Mouse (Mus musculus) gonadal fat pad, adult 2 months (tissue): ENCODE results near the gene Cfap20. TPM values are rescaled to one million over a fixed set of nuclear protein-coding genes. Genes with fewer than 3 reads are reported as not detected.

Experiments used
- DNase-seq: peaks from one replicate; pipeline ENCODE4 v3.0.0-alpha.2; 2012; ENCODE audit warnings: low read depth
- polyA plus RNA-seq: library from polyadenylated mRNA; depleted of rRNA; stranded (reverse); fragments of >200 nt; gene quantifications from 2 replicates; pipeline ENCODE4 v1.2.3, GENCODE M21; 2012; rRNA removed

The Cfap20 gene
- polyA plus RNA-seq, 1 experiment, result 52.4 TPM

DNA sequence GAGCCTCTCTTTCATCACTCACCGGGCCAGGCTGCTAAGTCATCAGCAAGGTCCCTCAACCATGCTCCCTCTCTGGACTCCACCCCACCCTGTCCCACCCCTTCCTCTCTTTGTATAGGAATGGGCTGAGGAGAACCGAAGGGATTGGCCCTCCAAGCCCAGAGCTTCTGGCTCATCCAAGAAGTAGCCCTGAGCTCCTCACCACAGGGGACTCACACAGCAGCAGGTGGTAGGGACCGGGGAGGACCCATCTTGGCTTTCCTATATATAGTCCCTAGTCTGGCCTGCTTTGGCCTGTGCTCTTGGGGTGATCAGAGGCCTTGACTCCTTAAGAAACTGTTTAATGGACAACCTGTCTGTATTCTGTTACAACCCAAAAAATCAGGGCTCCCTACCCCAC lies 60.2 kb downstream of the Cfap20 start:
- DNase-seq, result no peak

DNA sequence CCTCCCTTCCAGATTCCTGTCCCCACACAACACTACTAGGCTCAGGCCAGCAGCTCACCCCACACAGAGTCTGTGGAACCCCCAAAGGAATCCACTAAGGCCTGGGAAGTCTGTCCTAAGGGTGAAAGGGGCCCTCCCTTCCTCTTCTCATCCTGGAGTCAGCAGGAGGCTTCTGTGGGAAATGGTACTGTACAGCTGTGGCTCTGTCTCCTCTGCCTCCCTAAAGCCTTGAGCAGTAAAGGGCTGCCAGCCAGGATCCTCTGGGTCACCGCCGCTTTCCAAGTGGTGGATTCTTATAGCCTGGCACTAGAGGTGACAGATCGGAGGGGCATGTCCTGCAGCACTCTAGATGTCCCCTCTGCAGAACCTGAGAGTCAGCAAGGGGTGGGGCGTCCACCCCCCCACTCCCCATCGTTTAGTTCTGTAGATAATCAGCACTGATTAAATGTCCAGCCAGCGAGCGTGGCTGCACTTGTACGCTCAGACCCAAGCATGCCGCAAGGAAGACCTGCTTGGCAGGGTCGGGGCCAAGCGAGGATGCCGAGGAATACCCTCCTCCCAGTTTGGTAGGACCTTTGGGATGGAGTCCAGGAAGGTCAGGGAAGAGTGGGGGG lies 61.2 kb downstream of the Cfap20 start:
- DNase-seq, result no peak

Other genes starting within 250 kb of the Cfap20 start
- 34.9 and 39.4 TPM in 2 replicates for gene Kifc3, start 232.1 kb downstream of the Cfap20 start, polyA plus RNA-seq
- 0.99 and 1.3 TPM in 2 replicates for gene Cngb1, start 128.3 kb downstream of the Cfap20 start, polyA plus RNA-seq
- 0.90 and 2.1 TPM in 2 replicates for gene Tepp, start 124.3 kb downstream of the Cfap20 start, polyA plus RNA-seq
- 6.7 and 7.1 TPM in 2 replicates for gene Zfp319, start 102.9 kb downstream of the Cfap20 start, polyA plus RNA-seq
- 26.5 and 30.5 TPM in 2 replicates for gene Usb1, start 102.6 kb downstream of the Cfap20 start, polyA plus RNA-seq
- gene Mmp15, start 82.6 kb downstream of the Cfap20 start, polyA plus RNA-seq, result 11.1 and 12.2 TPM in 2 replicates
- gene Csnk2a2, start 55.2 kb upstream of the Cfap20 start, polyA plus RNA-seq, result 18.2 and 22.7 TPM in 2 replicates
- 0.36 and 1.4 TPM in 2 replicates for gene Ccdc113, start 99.2 kb upstream of the Cfap20 start, polyA plus RNA-seq
- 0.49 and 0.55 TPM in 2 replicates for gene Prss54, start 141.5 kb upstream of the Cfap20 start, polyA plus RNA-seq
- gene Gins3, start 198.6 kb upstream of the Cfap20 start, polyA plus RNA-seq, result 2.5 and 3.0 TPM in 2 replicates
- gene Ndrg4, start 242.1 kb upstream of the Cfap20 start, polyA plus RNA-seq, result 95.6 and 101 TPM in 2 replicates